Mouse (Mus musculus) right cerebral cortex, adult 2 months (tissue): ENCODE results near the gene Nsmce1.

Experiments used
- DNase-seq, 2 experiments: peaks; one replicate each; pipeline ENCODE4 v3.0.0; 2021 to 2022; ENCODE audit warnings: low spot score in 2 of 2

Nsmce1 gene

DNA sequence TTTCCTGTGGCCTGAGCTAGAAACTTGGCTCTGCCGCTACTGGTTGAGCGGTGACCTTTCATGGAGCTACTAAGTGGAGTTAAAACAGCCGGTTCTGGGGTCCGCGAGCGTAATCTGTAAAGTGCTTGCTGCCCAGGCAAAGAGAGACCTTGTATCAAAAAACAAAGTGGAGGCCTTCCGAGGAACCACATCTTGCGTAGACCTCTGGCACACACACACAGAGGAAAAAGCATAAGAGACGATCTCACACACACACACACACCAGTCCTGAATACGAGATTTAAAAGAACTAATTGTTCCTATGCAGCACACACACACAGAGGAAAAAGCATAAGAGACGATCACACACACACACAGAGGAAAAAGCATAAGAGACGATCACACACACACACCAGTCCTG is 364 bp upstream of the Nsmce1 start:
- DNase-seq: no peak

DNA sequence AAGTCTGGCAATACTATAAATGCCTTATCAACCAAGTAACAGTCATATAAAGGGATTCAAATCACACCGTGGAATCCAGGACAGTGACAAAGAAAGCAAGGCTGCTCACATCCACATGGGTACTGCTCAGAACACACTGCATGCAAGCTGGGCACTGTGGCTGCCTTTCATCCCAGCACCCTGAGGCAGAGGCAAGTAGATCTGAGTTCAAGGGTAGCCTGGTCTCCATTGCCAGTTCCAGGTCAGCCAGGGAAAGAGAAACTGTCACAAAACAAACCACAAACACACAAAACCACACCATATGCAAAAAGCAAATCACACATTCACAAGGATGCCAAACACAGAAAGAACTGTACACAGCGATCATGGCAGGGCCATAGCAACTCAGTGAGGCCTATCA is 1.8 kb downstream of the Nsmce1 start:
- no peak for DNase-seq

DNA sequence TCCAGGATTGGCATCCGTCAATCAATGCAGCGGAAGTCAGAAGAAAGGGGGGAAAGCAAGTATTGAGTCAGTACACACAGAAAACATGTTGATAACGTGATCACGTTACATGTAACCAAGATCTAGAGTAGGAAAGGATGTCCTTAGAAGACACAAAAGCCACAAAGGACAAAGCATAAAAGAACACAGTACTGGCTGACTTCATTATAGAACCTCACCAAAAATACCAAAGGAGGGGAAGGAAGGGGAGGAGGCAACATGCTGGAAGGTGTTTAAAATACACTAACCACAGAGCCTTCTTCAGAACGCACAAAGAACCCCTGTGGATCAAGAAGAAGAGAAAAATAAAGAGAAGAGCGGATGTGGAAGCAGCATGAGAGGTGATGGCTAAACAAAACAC is 2.7 kb downstream of the Nsmce1 start:
- no peak for DNase-seq

DNA sequence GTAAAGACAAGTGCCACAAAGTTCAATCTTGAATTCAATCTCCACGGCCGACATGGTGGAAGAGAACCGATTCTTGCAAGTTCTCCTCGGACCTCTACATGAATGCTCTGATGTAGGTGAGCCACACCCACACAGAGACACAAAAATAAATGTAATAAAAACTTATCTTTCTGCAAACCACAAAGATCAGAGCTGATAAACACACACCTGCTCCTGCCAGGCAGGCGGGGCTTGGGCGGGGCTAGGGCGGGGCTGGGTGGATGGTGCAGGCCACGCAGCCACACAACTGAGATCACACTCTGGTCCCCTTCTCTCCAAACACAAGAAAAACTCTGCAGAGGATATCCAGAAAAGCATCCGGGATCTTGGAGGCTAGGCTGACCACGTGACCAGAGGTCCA is 4.3 kb downstream of the Nsmce1 start:
- DNase-seq: no peak

DNA sequence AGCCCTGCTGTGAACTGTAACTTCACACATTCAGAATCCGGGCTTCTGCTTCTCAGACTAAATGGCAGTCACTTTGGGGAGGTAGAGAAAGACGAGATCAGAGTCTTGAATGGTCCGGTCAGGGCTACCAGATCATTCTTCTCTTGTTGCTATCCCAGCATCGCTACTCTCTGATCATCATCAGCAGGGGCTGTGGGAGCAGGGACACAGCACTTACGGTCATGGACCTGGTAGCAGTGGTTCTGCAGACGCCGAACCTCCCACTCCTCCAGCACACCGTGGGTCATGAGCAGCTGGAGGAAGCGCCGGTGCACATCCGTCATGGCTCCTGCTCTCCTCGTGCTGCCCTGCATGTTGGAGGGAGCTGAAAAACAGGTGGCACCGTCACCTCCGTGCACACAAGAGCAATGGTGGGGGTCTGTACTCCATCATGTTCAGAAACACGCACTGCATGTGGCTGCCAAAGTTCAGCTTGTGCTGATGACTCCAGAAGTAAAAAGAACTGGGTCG is 5.2 kb downstream of the Nsmce1 start:
- DNase-seq: no peak

DNA sequence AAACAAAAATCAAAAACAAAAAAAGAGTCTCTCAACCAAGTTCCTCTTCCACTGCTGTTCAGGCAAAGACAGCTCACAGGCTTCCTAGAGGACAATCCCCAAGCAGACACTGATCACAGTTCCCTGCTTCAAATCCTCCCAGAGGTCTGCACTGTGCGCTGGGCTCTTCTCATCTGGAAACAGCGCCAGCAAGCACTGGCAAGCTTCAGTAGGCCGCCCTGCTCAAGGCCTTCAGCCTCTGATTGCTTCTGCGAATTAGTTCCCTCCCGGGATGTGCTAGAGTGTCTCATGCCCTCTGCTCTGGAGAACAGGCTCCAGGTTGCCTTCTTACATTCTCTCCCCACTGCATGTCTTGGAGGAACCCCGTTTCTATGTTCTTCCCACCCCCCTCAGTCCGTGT is 6.6 kb downstream of the Nsmce1 start:
- DNase-seq: no peak

DNA sequence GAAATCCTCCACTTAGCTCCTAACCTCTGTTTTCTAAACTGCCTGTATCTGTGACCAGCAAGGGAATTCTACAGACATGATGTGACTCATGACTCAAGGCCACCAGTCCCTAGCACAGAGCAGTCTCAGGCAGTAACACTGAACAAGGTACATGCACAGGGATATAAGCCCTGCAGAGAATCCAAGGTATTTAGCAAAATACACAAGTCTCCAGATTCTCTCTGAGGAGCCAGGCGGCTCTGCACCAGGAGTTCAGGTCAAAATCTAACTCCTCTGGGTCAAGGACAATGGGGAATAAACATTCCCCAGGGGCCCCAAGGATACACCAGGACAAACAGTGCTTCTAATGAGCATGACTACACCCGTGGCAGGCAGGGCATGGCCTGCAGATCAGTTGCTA is 8.5 kb downstream of the Nsmce1 start:
- DNase-seq: no peak

DNA sequence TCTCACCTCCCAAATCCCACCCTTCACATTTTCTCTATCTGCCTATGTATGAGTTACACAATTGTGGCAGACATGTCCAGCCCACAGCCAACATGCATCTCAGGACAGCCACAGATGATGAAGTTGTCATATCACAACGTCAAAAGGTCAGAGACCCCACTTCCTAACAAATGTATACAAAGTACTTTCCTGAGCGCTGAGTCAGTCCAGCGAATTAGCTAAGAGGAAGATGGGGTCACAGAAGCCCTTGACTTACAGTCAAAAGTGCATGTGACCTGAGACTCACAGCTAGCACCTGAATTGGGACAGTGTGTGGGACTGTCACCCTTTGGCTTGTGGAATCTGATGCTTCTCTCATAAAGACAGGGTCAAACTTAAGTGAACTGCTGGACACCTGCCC is 9.1 kb downstream of the Nsmce1 start:
- DNase-seq: no peak

DNA sequence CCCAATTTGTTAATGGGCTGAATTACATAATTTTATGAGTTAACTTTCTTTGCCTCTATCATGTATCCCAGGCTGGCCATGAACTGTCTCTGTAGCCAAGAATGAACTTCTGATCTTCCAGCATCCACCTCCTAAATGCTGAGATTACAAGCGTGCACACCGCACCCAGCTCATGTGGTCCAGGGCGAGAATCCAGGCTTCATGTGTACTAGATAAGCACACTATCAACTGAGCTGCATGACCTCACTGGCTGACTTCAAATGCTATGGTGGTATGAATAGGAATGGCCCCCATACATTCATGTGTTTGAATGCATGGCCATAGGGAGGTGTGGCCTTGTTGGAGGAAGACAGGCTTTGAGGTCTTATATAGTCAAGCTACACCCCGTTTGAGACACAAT is 10.9 kb downstream of the Nsmce1 start:
- DNase-seq: no peak

DNA sequence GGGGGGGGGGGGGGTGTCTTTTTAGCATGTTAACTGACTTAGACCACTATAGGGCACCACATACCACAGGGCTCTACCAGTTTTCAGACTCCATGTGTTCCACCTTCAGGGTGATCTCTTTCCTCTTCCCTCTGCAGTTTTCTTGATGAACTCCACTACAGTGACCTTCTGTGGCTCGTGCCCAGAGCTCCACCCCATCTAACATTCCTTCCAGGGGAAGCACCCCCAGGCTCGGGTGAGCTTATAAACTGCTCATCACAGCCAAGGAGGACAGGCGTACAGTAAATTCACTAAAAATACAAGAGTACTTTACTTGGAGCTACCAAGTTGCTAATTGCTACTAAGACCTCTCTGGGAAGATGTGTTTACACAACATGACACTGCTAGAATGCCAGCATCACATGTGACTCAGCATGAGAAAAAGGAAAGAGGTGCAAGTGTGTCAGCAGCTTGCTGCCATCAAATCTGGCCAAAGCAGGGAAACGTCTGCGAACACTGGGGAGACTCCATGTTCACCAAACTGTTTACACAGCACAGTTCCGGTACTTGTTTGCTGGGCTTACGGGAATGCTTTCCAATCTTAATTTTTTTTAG is 12.9 kb downstream of the Nsmce1 start:
- no peak for DNase-seq

DNA sequence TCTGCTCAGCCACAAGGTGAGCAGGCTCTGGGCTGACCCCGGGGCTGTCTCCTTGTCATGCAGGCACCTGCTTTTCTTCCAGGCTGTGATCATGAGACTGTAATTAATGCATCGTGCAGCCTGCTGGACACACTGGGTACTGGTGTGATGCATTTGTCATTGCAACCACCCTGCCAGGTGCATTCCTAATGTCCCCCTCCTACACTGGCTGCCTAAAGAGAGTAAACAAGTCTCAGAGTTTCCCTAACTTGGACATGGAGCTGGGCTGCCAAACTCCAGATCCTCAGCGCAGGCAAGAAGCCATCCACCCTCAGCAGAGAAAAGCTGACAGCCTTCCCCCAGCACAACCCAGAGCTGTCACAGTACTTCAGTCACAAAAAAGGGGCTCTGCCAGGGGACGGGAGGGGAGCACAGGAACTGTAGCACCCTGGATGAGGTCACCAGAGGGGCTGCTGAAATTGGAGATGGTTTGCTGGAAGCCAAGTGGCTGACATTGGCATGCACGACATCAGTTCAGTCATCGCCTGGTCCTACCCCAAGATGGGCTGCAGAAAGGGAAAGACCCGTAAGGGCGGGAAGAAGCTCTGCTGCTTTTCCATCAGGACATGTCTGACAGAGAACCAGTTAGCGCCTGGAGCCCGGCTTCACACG is 15.7 kb downstream of the Nsmce1 start:
- DNase-seq: no peak

DNA sequence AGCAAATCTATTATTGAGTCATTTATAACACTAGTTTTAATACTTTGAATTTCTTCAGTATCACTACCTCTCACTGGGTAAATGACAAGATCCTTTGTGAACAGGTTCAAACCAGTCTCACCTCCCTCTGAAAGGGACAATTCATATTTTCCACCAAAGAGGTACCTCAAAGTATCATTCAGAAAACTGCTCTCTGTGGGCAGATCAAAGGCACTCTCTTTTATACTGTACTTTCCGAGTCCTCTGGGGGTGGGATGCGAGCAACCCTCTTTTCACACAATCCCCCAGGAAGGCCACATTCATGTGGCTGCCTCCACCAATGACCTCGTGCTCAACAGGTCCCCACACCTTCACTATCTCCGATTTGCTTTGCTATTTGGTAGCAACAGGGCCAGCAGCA is 16.9 kb downstream of the Nsmce1 start:
- DNase-seq: no peak

DNA sequence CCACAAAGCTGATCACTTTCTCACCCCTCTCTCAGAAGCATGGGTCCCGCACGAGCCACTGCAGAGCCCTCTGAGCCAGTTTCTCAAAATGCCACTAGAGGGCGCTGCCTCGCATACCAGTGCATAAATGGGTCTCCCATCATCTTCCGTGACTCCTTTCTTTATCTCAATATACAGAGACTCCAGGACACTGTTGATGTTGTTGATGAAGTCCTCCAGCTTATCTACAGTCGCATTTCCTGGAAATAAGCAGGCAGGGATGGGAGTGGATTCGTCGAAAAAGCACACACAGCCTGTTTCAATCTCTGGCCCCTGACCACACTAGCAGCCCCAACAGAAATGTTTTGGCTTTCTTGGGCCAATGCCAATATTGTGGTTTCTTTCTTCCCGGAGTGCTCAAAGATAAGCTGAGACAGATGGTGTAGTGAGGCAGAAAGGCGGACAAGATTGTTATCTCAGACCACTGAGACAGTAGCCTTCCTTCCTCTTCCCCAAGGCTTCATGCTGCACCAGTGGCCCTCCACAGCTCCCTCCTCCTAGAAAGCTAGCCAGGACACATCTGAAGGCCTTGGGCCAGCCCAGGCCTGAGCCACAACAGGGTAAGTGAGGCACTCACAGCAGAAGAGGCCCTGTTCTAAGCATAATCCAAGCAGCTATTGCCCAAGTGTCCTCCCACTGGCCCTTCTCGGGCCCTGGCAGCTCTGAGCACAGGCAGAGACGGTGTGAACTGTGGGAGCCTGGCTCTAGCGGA is 19.2 kb downstream of the Nsmce1 start:
- peak; percentile 82 to 83 for DNase-seq

DNA sequence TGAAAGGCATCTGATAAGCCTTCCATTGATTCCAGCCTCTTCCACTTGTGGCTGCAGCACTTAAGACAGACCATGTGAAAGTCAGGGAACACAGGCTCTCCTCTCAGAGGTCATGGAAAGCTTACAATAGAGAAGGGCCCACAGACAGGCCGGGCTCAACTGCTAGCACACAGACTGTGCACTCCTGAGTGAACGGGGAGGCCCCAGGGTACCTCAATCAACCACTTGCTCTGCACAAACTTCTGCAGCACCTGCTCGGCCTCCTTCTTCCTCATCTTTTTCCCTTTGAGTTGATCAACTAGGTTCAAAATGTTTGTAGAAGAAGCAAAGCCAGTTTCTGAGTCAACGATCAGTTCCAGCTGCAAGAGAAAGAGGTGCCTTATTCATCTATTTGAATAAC is 20.5 kb downstream of the Nsmce1 start:
- DNase-seq: no peak

DNA sequence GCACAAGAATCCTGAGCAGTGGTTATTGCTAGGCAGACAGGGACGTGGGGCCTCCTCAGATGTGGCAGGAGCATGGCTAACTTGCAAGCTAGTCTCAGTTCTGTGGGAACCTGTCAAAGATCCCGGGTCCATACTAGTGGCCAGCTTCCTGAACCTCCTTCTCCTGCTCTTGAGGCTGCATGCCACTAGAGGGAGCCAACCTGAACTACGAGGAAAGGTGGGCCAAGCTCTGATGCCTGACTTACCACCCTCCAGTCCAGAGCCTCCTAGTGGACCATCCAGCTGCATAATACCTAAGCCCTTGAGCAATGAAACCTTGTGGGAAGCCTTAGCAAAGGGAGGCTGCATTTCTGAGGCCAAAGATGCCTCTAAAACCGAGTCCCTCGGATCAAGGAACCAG is 21.5 kb downstream of the Nsmce1 start:
- DNase-seq: peak; percentile 70 to 78

DNA sequence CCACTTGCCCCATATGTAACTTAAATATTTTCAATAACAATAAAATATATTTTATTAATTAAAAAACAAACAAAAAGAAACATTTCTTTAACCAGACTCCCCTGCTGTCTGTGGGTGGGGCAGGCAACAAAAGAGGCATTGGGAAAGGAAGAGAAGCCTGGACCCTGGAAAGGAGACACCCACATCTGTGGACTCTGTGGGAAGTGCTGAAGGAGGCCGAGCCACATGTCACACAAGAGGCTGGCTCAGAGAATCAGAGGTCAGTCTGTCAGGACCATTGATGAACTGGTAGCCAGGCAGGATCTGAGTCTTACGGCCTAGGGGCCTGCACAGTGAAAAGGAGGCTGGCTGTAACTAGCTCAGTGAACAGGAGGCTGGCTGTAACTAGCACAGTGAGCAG is 29.2 kb downstream of the Nsmce1 start:
- no peak for DNase-seq

DNA sequence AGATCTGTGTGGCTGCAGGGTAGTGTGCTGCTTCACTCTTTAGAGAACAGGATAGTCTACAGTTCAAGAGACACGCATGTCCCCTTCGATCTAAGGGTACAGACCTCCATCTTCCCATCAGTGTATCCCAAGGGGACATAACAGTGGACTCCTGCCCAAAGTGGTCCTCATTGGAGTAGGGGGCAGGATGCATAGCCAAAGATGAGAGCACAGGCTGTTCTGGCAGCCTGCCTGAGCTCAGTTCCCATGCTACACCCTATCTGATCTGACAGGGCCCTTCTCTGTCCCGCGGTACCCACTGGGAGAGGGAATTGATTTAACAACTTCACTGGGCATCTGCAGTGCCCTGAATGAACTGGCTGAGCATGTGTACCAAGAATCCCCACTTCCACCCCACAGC is 37.7 kb downstream of the Nsmce1 start:
- no peak for DNase-seq

DNA sequence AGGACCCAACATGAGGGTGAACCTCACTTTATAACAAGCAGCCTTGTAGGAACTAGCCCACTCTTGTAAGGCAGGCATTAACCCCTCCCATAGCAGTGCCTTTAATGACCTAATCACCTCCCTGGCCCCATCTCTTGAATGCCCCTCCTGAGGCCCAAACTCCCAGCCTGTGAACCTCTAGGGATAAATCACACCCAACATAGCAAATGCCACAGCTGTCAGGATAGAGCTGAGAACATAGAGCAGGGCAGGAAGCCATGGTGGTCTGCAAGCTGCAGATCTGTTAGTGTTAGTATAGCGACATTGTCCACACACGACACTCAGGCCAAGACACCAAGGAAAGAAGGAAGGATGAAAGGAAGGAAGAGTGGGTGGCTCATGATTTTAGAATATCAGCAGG is 40.3 kb downstream of the Nsmce1 start:
- no peak for DNase-seq

DNA sequence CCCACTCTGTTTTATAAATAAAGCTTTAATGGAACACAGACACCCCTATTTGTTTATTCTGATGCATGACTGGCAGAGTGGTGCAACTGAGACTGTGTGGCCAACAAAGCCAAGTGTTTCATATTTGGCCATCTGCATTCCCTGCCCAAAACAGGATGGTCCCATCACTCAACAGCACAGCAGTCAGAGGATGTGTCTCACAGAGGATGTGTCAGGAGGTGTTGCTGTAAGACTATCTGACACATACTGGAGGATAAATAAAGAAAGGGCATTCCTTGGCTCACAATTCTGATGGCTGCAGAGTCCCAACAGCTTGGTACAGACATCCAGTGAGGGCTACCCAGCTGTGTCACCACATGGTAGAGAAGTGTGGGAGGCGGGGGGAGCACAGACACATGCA is 40.7 kb downstream of the Nsmce1 start:
- no peak for DNase-seq

DNA sequence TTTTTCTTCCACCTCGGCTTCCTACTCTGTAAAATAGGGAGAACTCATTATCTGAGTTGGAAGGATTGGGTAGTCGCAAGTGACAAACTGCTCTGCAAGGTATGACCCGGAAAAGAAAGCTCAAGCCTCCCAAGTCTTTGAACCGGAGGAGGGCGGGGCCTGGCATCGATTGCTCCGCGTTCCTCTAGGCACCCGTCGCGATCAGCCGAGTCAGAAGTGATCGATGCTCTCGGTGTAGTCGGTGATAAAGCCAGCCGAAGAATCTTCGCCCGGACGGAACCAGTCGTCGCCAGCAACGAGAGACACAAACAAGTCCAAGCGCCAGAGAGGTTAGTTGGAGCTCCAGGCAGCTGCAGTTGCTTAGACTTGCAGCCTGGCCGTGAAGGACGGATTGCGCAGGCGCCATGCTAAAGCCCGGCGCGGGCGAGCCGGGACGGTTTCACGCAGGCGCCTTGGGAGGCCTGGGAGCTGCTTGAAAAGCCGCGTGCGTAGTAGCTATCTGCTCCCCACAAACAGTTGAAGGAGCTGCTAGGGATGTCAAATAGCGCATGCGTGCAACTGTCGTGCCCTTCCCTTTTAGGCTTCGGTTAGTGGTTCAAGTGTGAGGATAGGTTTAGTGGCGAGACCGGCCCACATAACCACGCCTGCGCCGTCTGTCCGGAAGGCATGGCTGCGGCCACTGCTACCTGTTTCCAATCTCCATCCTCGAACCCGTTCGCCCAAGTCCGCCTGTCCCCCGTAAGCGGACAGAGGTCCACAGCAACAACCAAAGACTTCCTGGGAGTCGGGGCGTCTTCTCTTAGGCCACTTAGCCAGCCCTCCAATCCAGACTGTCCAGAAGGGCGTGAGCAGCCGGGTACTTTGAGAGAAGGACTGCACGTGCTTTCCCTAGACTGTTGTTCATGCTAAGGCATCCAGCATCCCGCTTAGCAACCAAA is 46.7 kb downstream of the Nsmce1 start, which contains the start of gene Kdm8:
TSS of gene Kdm8 (plus strand) at position 213 of the 938 bp plus-strand sequence.
- DNase-seq: peak; percentile 92 to 94

DNA sequence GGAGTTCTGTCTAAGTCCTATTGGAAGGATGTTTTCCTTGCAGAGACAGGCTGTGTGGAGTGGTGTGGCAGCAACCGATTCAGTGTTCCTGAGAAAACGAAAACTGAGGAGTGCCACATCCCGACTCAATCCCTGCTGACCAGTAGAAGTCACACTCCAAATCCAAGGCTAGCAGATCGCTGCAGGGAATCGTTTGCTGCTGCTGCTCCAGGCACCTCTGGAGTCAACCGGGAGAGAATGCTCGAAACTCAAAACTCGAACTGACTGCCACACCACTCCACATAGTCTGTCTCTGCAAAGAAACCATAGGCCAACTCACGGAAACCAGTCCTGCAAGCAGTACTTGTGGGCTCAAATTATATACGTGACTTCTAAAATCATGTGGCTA is 47.3 kb downstream of the Nsmce1 start:
- no peak for DNase-seq

DNA sequence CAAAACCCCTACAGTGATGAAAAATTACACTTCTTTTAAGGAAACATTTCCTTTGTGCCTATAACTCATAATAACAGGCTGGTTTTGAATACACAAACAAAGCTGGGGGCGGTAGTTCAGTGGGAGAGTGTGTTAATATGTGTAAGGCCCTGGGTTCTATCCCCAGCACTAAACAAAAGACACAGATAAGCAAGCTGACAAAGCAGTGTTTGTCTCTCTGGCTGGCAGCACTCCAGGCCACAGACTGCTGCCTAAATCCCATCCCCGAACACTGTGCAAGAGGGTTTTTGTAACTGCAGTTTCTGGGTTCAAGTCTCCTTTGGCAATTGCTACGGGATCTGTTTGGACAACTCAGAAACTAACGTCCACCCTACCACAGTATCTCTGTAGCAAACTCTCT is 49.1 kb downstream of the Nsmce1 start:
- DNase-seq: no peak
